Mouse (Mus musculus): ENCODE measurements at regions not wholly inside any gene's neighbourhood (a gene's known extent, or its start where the extent isn't known, plus 50 kb on each side); places are given as distances from the start of the nearest gene placed in this dataset.

DNA sequence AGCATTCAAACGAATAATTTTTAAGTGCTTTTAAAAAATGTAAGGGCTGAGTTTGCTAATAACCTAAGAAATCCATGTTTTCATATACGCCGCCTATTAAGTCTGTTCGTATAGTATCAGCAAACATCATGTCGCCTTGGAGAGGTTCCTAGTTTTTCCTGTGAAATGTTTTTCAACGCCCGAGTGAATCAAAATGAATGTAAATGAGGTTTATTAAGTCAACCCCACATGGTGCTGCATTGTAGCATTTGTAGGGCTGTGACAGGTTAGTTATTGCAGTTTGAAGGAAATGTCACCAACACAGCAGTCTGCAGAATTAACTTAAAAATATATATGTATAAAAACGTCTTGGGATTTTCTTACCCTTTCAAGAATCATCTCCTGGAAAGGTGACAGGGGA lies 369.3 kb downstream of the Gm45692 start:
- Histone ChIP-seq H3K4me3 (ENCODE audit: insufficient read depth, poor library complexity, severe bottlenecking) (no peak overlapping the region), H3K79me2 (ENCODE audit: control insufficient read depth, insufficient read depth) (no peaks in the 10 kb centered on the region), H3ac (ENCODE audit: control insufficient read depth, insufficient read length, low read depth) (no peak overlapping the region), H3K79me3 (ENCODE audit: low read depth) (no peaks in the 10 kb centered on the region), H3K36me3 (ENCODE audit: control insufficient read depth, insufficient read depth) (no peaks in the 10 kb centered on the region), H3K27me3 (ENCODE audit: control insufficient read depth, insufficient read depth, insufficient read length) (peaks cover 3% of the 10 kb centered on the region)
- TF ChIP-seq FOSL1 (IDR thresholded peaks at IDR 0.05; ENCODE audit: insufficient read depth, low read length, poor library complexity, severe bottlenecking) (no peak), MAX (IDR thresholded peaks at IDR 0.05) (no peak), CEBPB (IDR thresholded peaks at IDR 0.05; ENCODE audit: low read depth) (no peak), MYOD1 (IDR thresholded peaks at IDR 0.05; ENCODE audit: control insufficient read depth, insufficient read length, low read depth) (no peak), USF1 (IDR thresholded peaks at IDR 0.05; ENCODE audit: low read depth) (no peak), MYOG (IDR thresholded peaks at IDR 0.05; ENCODE audit: control insufficient read depth, extremely low read depth, insufficient read length) (no peak), CTCF (IDR thresholded peaks at IDR 0.05; ENCODE audit: control insufficient read depth, insufficient read depth, insufficient read length) (no peak)

GRCm38 (mm10) chr8:26501196-26501813 lies 382.0 kb downstream of the Gm45692 start:
- H3K79me2 ChIP-seq (ENCODE audit: control insufficient read depth, insufficient read depth), result no peaks in the 10 kb centered on the region
- H3ac ChIP-seq (ENCODE audit: control insufficient read depth, insufficient read length, low read depth), result no peak overlapping the region
- TF ChIP-seq MAX (IDR thresholded peaks at IDR 0.05), result no peak
- no peak for TF ChIP-seq USF1 (IDR thresholded peaks at IDR 0.05; ENCODE audit: low read depth)
- TF ChIP-seq CTCF (IDR thresholded peaks at IDR 0.05; ENCODE audit: control insufficient read depth, insufficient read depth, insufficient read length), result no peak
- no peak for TF ChIP-seq FOSL1 (IDR thresholded peaks at IDR 0.05; ENCODE audit: insufficient read depth, low read length, poor library complexity, severe bottlenecking)
- no peak overlapping the region for H3K4me3 ChIP-seq (ENCODE audit: insufficient read depth, poor library complexity, severe bottlenecking)
- H3K36me3 ChIP-seq (ENCODE audit: control insufficient read depth, insufficient read depth), result no peaks in the 10 kb centered on the region
- peaks cover 3% of the 10 kb centered on the region for H3K27me3 ChIP-seq (ENCODE audit: control insufficient read depth, insufficient read depth, insufficient read length)
- H3K79me3 ChIP-seq (ENCODE audit: low read depth), result no peaks in the 10 kb centered on the region

- Histone ChIP-seq H3K79me2 (ENCODE audit: control insufficient read depth, insufficient read depth) (no peaks in the 10 kb centered on the region), H3ac (ENCODE audit: control insufficient read depth, insufficient read length, low read depth) (no peak overlapping the region), H3K27me3 (ENCODE audit: control insufficient read depth, insufficient read depth, insufficient read length) (peaks cover 3% of the 10 kb centered on the region), H3K4me3 (ENCODE audit: insufficient read depth, poor library complexity, severe bottlenecking) (no peak overlapping the region), H3K79me3 (ENCODE audit: low read depth) (no peaks in the 10 kb centered on the region), H3K36me3 (ENCODE audit: control insufficient read depth, insufficient read depth) (no peaks in the 10 kb centered on the region)
- TF ChIP-seq MAX (IDR thresholded peaks at IDR 0.05), result no peak
- TF ChIP-seq CEBPB (IDR thresholded peaks at IDR 0.05; ENCODE audit: low read depth), result no peak
- TF ChIP-seq FOSL1 (IDR thresholded peaks at IDR 0.05; ENCODE audit: insufficient read depth, low read length, poor library complexity, severe bottlenecking), result no peak
- no peak for TF ChIP-seq USF1 (IDR thresholded peaks at IDR 0.05; ENCODE audit: low read depth)
- TF ChIP-seq CTCF (IDR thresholded peaks at IDR 0.05; ENCODE audit: control insufficient read depth, insufficient read depth, insufficient read length), result no peak
- TF ChIP-seq MYOG (IDR thresholded peaks at IDR 0.05; ENCODE audit: control insufficient read depth, extremely low read depth, insufficient read length), result no peak
- no peak for TF ChIP-seq MYOD1 (IDR thresholded peaks at IDR 0.05; ENCODE audit: control insufficient read depth, insufficient read length, low read depth)
Observed at GRCm38 (mm10) chr8:26501814-26502572, 382.7 kb downstream of the Gm45692 start.

DNA sequence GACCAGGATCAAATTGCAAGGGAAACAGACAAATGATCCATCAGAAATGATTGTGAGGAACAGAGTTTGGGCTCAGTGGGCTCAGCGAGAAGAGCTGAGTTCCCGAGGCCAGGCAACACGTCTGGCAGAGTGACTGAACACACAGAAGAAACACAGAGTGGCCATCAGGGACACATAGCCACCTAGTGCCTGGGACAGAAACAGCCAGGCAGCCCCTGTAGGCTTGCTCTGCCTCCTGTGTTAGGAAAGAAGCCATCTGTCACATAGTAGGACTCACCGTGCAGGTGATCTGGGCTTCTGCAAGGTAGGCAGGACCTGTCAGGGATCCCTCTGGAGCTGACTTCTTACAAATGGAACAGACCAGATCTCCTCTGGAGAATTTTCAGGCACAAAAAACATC lies 383.4 kb downstream of the Gm45692 start:
- TF ChIP-seq USF1 (IDR thresholded peaks at IDR 0.05; ENCODE audit: low read depth) (no peak), FOSL1 (IDR thresholded peaks at IDR 0.05; ENCODE audit: insufficient read depth, low read length, poor library complexity, severe bottlenecking) (no peak)
- H3K79me3 ChIP-seq (ENCODE audit: low read depth), result no peaks in the 10 kb centered on the region
- no peaks in the 10 kb centered on the region for H3K36me3 ChIP-seq (ENCODE audit: control insufficient read depth, insufficient read depth)
- peaks cover 3% of the 10 kb centered on the region for H3K27me3 ChIP-seq (ENCODE audit: control insufficient read depth, insufficient read depth, insufficient read length)
- H3ac ChIP-seq (ENCODE audit: control insufficient read depth, insufficient read length, low read depth), result no peak overlapping the region
- H3K4me3 ChIP-seq (ENCODE audit: insufficient read depth, poor library complexity, severe bottlenecking), result no peak overlapping the region
- H3K79me2 ChIP-seq (ENCODE audit: control insufficient read depth, insufficient read depth), result no peaks in the 10 kb centered on the region

DNA sequence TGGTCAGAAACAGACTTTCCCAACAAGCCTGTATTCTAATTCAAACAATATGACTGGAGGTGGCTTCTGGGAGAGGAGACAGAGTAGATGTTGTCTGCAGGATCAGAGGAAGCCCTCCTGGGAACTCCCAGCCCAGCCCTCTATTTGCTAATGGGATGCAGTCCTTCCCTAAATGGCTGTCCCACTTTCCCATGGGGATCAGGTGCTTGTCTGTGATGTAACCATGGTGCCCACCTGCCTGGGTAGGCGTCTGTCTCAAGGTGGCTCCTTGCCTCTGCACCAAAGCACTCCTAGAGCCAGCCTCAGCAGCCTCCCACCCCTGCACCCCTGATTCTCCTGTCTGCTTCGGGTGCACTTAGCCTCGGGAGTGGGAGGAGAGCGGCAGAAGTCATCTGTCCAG lies 384.6 kb downstream of the Gm45692 start:
- H3K79me3 ChIP-seq (ENCODE audit: low read depth), result no peaks in the 10 kb centered on the region
- no peak for TF ChIP-seq CTCF (IDR thresholded peaks at IDR 0.05; ENCODE audit: control insufficient read depth, insufficient read depth, insufficient read length)
- TF ChIP-seq FOSL1 (IDR thresholded peaks at IDR 0.05; ENCODE audit: insufficient read depth, low read length, poor library complexity, severe bottlenecking), result no peak
- no peak for TF ChIP-seq MYOD1 (IDR thresholded peaks at IDR 0.05; ENCODE audit: control insufficient read depth, insufficient read length, low read depth)
- no peak for TF ChIP-seq MAX (IDR thresholded peaks at IDR 0.05)
- TF ChIP-seq CEBPB (IDR thresholded peaks at IDR 0.05; ENCODE audit: low read depth), result no peak
- no peak for TF ChIP-seq MYOG (IDR thresholded peaks at IDR 0.05; ENCODE audit: control insufficient read depth, extremely low read depth, insufficient read length)
- TF ChIP-seq USF1 (IDR thresholded peaks at IDR 0.05; ENCODE audit: low read depth), result no peak
- H3K27me3 ChIP-seq (ENCODE audit: control insufficient read depth, insufficient read depth, insufficient read length), result peaks cover 3% of the 10 kb centered on the region

More for the DNA sequence above, 384.6 kb downstream of the Gm45692 start:
- H3K79me2 ChIP-seq (ENCODE audit: control insufficient read depth, insufficient read depth), result no peaks in the 10 kb centered on the region
- no peak overlapping the region for H3ac ChIP-seq (ENCODE audit: control insufficient read depth, insufficient read length, low read depth)
- H3K36me3 ChIP-seq (ENCODE audit: control insufficient read depth, insufficient read depth), result no peaks in the 10 kb centered on the region
- H3K4me3 ChIP-seq (ENCODE audit: insufficient read depth, poor library complexity, severe bottlenecking), result no peak overlapping the region

Measured in C2C12 (cell line).